Mouse (Mus musculus) heart, postnatal 0 days (tissue): ENCODE measurements at regions not wholly inside any gene's neighbourhood (a gene's known extent, or its start where the extent isn't known, plus 50 kb on each side); places are given as distances from the start of the nearest gene placed in this dataset.

Experiments
- CTCF ChIP-seq: IDR thresholded peaks from 2 replicates; pipeline ENCODE4 v1.5.1; 2016; ENCODE audit warnings: antibody characterized with exemption, control low read depth, low read depth
- EP300 ChIP-seq: IDR thresholded peaks from 2 replicates; pipeline ENCODE4 v1.6.1; 2016; ENCODE audit warnings: antibody characterized with exemption, low read depth

- TF ChIP-seq CTCF (peak; percentile 27; the same call in 1 of the 2 replicates), EP300 (no peak)
Observed at GRCm38 (mm10) chr6:16150535-16150934, 430.1 kb downstream of the Mdfic start.
